Mouse (Mus musculus): ENCODE measurements around the gene Nav2.

The Nav2 gene

DNA sequence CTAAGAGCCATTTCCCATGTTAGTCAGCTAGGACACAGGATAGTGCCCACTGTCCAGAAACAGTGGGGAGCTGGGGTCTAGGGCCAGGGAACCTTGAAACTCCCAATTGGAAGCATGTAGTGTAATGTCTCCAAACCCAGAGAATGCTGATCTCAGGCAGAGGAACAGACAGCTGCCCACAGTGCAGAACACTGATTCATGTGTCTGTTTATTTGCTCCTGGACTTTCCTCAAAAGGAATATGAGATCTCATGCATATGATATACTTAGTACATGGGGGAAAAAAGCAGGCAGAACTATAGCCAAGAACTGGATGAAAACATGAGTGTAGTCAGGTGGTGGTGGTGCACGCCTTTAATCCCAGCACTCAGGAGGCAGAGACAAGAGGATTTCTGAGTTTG is 297.0 kb downstream of the Nav2 start:
- no peak for DNase-seq (ENCODE audit: low spot score in 2 of 2)

DNA sequence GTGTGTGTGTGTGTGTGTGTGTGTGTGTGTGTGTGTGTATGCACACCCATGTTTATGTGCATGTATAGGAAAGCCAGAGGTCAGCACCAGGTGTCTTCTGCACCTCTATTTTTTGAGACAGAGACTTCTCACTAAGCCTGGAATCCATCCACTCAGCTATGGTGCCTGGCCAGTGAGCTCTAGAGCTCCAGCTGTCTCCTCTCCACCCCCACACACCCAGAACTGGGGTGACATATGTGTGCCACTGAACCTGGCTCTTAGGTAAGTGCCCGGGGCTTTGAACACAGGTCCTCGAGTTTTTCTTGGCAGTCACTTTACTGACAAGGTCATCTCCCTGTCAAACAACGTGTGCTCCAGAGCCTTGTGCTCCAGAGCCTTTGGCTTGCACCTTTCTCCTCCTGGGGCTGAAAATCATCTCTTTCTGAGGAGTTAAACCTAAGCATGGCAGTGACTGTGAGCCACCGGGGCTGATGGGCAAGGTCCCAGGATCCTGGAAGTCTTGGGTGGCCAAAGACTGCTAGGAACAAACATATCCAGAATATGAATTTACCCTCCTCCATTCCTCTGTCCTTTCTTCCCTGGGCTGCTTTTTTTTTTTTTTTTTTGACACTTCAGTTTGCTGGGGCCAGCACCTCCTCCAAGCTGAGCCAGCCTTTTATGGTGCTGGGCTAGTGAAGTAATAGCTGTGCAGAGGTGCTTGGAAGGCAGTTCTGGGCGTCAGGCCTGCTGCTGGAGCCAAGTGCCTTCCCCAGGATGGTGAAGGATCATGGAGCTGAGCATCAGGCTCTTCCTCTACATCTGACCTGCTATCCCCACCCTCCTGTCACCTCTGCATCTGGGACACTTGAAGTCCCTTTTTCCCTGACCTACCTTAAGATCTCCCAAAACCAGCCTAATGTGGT is 298.5 kb downstream of the Nav2 start:
- DNase-seq (ENCODE audit: low spot score in 2 of 2): no peak

DNA sequence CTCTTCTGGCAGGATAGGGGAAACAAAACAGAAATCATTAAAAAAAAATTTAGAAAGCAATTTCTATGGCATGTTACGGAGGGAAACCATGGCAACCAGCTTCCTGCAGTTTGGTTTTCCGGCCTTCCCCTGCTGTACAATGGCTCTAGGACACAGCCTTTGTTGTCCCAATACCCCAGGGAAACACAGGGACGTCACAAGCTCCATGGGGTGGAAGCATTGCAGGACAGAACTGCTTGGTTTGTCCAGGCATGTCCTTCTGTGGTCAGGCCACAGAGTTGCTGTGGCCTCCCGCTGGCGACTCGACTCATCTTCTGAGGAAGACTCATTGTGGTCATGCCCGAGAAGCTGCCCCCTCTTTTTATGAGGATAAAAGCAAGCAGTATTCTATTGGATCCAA is 301.0 kb downstream of the Nav2 start:
- no peak for DNase-seq (ENCODE audit: low spot score in 2 of 2)

DNA sequence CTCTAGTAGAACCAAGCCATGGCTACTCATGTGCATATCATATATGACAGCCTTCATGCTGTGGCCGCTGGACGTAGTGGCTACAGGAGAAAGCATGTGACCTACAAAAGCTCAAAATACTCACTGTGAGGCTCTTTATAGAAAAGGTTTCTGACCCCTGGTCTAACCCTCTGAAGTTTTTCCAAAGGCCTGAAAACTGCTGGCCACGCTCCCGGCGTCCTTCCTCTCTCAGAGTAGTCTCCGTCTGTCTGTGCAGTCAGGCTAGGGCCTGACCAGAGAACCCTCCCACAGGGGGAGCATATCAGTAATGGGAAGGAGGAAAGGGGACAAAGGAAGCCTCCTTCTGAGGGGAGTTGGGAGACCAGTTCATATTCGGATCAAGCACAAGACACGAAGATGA is 302.2 kb downstream of the Nav2 start:
- no peak for DNase-seq (ENCODE audit: low spot score in 2 of 2)

DNA sequence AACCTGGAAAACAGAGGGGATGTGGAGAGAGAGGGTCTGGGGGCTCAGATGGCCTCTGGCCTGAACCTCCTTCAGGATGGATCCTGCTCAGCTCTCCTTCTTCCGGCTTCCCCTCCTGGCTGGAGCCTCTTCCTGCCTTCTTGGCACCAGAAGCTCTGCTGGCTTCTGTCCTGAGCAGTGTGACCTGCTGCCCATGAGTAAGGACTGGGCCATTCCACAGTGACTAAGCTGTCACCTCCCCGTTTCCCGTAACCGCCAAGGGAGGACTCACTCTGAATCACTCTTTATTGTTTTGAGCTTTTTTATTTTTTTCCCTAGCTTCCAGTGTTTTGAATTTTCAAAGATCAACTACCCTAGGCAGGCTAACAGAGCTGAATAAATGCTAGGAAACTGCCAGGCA is 304.5 kb downstream of the Nav2 start:
- DNase-seq (ENCODE audit: low spot score in 2 of 2): no peak

DNA sequence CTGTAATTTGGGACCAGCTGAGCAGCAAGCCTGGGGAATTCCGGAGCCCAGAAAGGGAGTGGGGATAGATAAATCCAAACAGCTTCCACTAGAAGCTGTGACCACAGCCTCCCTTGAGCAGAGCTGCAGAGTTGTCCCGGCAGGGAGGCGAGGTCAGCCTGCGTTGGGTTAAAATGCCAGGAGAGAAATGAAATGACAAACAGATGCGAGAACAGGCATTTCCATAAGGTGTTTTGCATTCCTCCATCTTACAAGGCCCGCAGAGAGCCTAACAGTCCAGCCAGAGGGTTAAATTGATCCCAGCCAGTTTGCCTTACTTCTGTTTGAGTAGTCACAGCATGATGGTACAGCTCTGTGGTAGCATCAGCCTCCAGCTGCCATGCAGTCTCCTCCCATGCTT is 309.3 kb downstream of the Nav2 start:
- DNase-seq (ENCODE audit: low spot score in 2 of 2): no peak

DNA sequence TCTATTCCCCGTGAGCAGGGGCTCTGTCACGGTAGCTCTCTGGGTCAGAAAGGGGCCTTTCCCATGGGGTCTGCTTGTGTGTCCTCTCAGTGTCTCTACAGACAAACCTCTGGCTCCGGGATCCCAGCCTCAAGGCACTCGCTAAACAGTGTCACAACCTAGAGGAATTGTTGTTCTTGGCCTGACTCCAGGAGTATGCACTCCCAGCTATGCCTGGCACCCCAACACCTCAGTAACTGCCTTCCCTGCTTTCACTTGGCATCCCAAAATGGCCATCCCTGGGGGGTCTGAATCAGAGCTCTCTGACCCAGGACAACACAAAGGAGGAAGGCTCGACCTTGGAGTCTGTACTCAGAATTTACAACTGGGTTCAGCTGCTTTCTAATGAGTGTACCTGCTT is 317.2 kb downstream of the Nav2 start:
- DNase-seq (ENCODE audit: low spot score in 2 of 2): no peak

DNA sequence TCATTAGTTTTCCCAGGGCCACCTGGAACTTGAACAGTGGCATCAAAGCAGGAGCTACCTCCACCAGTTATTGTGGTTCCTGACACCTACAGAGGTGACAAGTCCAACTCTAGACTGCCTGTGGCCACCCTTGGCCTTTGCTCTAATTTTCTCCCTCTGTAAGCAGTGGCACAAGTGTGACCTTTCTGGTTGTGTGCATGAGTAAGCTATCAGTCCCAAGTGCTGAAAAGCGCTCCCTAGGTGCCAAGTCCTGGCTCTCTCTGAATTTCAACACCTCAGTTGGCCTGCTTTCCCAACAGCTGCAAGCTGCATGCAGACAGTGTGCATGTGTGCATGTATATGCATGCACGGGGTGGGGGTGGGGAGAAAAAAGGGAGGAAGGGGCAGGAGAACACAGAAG is 324.5 kb downstream of the Nav2 start:
- DNase-seq (ENCODE audit: low spot score in 2 of 2): no peak

DNA sequence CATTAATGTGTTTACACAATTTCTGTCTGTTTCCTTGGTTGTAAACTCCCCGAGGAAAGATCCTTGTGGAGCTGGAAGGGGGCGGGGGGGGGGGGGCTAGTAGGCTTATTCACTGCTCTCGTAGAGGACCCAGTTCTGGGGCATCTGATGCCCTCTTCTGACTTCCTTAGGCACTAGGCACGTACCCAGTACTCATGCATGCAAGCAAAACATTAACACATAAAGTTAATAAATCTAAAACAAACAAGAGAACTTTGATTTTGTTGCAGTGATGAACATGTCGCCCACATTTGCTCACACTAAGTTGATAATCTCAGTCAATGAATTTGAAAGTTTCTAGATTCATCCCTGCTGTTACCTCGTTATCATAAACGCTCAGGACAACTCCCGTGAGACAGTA is 325.8 kb downstream of the Nav2 start:
- no peak for DNase-seq (ENCODE audit: low spot score in 2 of 2)

DNA sequence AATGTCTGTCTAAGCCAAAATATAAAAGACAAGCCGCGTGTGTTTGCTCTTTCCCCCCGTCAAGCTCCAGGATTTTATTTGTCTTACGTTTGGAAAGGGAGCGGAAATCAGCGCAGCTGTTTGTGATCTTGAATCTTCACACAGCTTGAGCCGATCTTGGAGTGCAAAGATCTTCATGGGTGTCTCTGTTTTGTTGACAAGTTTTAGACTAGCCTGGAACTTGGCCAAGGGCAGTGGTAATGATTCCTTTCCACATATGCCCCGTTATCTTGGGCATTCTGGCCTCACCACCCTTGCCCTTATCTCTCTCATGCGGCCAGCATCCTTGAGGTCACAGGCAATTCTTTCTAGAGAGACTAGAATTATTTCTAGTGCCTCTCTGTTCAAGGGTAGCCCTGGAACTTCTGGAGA is 326.8 kb downstream of the Nav2 start:
- DNase-seq (ENCODE audit: low spot score in 2 of 2): no peak

DNA sequence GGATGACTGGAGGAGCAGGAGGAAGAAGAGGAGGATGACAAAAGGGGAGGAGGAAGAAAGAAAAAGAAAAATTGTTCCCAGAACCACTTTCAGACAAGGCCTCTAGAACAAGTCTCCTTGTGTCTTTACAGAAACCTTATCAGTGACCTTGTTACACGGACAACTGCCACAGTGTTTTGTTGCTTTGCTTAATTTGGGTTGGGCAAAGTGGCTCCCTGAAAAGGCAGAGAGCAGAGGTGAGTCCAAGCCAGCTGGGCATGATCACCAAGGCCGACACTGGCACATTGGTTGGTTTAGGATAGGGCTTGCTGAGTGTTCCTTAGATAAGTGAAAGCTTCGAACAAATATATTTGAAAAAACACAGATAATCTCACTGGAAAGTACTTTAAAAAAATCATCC is 327.3 kb downstream of the Nav2 start:
- no peak for DNase-seq (ENCODE audit: low spot score in 2 of 2)

DNA sequence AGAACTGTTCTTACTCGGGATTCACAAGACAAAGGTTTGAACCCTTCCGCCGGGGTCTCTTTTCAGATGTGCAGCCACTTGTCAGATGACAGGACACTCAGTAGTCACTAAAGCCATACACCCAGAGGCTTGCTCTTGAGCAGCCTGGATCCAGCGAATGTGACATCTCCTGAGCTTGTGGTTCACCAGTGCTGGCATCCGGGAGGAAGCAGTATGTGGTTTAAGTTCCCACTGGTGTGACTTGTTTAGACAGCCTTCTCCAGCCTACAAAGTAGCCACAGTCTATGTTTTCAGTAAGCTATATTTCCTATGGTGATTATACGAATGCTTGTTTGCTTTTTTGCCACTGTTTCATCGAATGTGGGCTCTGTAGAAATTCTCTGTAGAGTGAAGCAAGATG is 331.9 kb downstream of the Nav2 start:
- no peak for DNase-seq (ENCODE audit: low spot score in 2 of 2)

DNA sequence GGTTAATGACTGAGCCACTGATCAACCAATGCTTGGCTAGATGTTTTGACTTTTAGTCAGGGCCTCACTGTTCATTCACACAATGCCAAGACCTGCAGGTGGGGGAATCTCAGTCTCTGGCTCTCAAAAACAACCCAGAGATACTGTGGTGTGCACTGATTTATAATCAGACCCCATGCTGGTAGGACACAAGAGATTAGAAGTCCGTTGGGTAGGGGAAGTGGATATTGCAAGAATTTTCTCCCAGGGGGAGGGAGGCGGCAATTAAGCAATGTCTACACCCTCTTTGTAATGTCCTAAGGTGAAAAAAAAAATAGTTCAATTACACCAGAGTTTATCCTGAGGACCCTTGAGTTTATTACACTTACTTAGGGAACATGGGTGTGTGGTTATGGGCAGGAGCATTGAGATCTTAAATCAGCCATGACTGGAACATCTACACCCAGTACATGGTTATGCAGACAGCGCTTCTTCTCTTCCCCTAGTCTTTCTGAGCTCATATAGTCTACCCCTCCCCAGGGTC is 332.8 kb downstream of the Nav2 start:
- no peak for DNase-seq (ENCODE audit: low spot score in 2 of 2)

DNA sequence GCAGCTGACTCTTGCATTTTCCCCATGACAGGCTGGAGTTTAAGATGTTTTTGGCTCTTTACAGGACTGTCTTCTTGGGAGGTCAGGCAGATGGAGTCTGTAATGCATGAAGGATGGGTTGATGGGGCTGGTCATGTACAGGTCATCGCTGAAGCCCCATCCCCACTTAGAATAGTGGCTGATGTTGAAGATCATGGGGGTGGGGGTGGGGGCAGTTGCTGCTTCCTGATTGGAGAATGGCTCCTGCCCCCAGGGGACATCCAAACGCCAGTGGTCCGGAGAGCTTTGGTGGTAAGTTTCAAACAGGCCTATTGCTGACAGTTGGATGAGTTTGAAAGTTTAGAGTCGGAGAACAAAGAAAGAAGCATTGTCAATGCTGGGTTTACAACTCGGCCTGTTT is 333.7 kb downstream of the Nav2 start:
- DNase-seq (ENCODE audit: low spot score in 2 of 2): no peak

DNA sequence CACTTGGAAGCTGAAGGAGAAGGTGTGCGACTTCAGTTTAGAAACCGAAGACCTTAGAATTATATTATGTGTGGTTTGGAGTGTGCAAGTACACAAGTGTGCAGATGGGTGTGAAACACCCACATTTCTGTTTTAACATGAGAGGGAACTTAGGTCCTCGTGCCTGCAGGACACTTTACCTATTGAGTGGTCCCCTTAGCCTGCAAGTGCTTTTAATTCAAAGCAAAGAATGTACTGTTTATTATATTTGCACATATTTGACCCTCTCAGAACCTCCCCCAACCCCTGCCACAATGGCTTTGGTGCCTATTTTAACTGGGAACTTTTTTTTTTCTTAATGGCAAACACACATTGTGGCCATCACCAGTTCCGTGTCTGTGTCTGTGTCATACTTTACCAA is 334.6 kb downstream of the Nav2 start:
- DNase-seq (ENCODE audit: low spot score in 2 of 2): no peak

DNA sequence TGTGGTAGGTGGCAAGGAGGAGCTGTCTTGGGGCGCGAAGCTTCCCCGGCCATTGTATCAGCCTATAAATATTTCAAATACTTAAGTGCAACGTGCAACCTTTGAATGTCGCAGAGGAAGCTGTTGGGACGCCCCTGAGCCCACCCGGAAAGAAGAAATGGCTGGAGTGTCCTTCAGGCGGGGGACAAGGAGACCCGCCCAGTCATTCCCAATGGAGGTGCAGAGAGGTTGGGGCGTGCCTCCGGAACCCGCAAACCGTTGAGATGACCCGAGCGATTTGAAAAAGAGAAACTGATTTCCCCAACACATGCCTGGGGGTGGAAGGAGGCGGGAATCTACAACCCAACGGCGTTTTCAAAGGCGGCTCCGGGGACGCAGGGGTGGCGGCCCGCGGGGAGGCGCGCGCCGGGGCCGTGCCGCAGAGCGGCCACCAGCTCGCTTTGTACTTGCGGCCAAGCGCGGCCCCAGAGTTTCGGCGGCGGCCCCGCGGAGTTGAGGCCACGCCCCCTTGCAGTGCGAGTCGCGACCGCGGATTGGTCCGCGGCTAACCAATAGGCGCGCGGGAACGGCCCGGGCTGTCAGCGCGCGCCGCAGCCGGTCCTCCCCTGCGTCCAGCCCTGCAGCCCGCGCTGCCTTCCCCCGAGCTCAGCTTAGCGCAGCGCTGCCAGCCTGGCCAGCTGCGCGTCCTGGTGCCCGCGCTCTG is 337.2 kb downstream of the Nav2 start:
- peak; percentile 91 to 94 for DNase-seq (ENCODE audit: low spot score in 2 of 2)

DNA sequence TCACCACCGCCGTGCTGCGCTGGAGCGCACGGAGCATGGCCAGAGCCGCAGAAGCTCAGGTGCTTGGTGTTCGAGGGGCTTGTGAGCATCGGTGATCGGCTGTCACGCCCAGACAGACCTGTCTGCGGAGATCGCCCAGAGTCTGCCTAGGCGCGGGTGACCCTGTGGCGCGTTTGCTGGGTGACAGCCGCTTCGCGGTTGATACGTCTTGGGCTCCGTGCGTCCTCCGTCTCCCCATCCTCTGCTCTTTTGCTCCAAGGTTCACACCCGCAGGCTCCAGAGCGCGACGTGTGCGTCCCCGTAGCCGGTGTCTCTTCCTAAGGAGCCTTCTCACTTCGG is 337.7 kb downstream of the Nav2 start:
- no peak for DNase-seq (ENCODE audit: low spot score in 2 of 2)

DNA sequence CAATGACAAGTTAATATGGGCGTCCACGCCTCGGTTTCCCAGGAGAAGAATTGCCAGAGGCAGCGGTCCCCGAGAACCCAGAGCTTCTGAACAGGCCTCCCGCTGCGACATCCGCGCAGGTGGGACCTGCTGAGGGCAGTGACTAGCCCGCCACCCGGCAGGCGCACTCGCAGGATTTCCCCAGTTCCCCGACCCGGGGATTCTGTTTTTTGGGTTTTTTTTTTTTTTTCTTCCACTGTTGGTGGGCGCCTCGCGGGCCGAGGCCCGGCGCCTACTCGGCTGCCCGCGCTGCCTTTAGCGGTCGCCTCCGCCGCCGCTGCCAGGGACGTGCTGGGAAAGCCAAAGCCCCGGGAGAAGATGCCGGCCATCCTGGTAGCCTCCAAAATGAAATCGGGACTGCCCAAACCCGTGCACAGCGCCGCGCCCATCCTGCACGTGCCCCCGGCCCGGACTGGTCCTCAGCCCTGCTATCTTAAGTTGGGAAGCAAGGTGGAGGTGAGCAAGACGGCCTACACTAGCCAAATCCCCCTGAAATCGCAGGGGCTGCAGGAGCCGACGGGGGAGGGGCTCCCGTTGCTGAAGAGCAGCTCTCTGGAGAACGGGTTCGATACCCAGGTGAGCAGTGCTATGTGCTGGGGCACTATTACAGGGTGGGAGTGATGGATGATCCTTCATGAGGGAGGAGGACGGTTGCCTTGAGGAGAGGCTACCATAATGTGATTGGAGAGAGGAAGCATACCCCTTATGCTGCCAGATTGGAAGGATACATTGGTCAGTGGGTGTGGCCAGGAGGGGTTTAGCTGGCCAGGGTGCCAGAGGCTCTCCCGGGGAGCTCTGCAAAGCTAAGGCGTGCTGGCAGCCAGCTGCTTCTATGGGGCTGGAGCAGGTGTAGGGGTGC is 338.3 kb downstream of the Nav2 start:
- DNase-seq (ENCODE audit: low spot score in 2 of 2): no peak

DNA sequence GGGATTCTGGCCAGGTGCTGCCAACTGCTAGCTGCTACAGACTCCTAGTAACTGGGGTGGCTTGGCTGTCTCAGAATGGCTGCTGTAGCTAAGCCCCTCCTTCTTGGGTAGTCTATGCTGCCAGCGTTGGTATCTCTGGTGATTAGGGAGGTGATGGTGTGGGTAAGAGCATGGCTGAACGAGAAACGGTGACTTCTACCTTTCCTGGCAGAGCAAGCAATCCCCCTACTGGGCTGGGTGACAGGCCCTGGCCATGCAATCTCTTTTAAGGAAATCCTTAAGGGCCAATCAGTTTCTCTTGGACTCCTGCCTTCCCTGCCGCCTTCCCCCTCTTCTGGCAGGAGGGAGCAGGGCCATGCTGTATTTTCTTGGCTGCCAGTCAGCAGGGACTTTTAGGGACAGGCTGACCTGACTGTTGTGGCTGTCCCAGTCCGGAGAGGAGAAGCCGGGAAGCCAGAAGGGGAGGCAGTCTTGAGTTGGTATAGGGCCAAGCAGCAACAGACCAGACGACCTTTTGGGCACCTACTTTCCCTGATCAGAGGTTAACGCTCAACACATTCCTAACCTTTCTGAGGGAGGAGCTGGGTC is 339.3 kb downstream of the Nav2 start:
- peak in 1 of 2 experiments; percentile 44 for DNase-seq (ENCODE audit: low spot score in 2 of 2)

DNA sequence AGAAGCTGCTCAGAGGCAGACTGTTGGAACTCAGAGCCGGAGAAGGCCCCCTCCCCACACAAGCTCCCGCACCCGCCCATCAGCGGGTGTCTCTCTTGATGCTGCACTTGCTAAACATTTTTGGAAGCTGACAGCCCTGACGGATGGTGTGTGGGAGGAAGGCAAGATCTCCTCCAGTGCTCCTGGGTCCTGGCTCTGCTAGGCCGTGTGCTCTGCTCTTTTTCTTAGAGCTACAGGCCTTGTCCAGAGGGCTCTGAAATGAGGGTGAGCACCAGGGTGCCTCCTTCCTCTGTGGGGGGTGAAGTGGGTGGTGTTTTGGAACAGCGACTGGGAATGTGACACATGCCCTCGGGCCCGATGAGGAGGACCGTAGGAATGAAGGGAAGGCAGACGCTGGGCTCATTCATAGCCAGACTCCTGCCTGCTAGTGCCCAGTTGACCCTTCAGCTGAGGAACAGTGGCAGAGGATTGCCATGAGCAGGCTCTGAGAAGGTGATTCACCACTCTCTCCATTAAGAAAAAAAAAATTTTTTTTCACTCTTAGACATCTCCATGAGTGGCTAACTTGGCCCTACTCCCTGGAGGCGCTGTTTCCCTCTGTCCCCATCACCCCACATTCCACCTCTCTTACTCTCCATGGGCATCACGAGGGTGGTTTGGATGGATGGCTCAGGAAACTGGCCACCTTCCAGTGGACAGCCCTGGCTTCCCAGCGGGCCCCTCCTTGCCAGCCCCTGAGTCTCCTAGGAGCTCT is 340.0 kb downstream of the Nav2 start:
- DNase-seq (ENCODE audit: low spot score in 2 of 2): no peak

DNA sequence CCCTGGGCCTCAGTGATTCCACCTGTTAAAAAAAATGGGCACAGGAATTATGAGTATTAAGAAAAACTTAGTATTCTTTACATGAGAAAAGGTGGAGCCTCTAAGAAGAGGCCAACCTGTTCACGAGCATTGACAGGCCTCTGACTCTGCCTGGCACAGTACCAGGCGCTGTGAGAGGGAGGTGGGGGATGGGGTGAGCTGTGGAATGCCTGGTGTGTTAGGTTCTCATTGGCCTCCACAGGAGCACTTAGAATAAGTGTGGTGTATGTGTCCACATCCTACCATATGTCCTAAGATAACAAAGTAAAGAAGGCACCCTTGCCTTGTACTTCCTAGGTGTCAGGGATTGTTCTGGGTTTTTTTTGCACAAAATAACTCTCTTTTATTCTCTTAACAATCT is 340.9 kb downstream of the Nav2 start:
- DNase-seq (ENCODE audit: low spot score in 2 of 2): no peak
